Mouse (Mus musculus) kidney, adult 2 months (tissue): Measurements from ENCODE around the gene Samm50.

Source experiments
- CTCF ChIP-seq: fragments of 200-500 bp; conservative IDR thresholded peaks from 2 replicates; pipeline ENCODE4 v1.5.1; 2011; ENCODE audit warnings: low read depth, mild to moderate bottlenecking, control low read depth, low read length, moderate library complexity, mixed read lengths; ENCODE audit not compliant: insufficient read depth, insufficient read length
- POLR2A ChIP-seq: fragments of 200-500 bp; IDR thresholded peaks from one replicate; pipeline ENCODE4 v1.6.1; 2011; ENCODE audit warnings: low read depth, low read length, control low read depth

- TF ChIP-seq CTCF (no peak), POLR2A (no peak)
Measured at GRCm38 (mm10) chr15:84183967-84184366, 8.1 kb upstream of the Samm50 start.
